Mouse (Mus musculus): ENCODE results near the gene Grin2b.

DNA sequence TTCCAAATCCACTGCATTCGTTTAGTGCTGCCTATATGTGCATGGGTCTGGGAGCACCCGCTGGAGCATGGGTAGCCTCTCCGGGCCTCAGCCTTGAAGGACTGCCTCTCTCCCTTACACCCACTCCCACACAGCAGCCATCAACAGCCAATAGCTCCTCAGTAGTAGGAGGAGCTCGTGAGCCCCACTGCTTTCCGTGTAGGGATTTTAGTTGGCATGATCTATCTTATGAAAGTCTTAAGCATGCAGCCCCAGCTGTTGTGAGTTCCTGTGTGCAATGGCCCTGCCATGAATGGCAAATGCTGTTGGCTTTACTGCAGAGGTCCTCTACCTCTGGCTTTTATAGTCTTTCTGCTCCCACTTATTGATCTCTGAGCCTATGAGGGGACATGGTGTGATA lies 227.8 kb downstream of the Grin2b start:
- TF ChIP-seq CTCF (IDR thresholded peaks at IDR 0.05; ENCODE audit: borderline replicate concordance, insufficient read depth, low read depth, low read length), result no peak
- no peak for TF ChIP-seq POLR2A (IDR thresholded peaks at IDR 0.05; ENCODE audit: borderline replicate concordance, insufficient read depth, low read length)

All from cerebellum, adult 2 months (tissue).